Mouse (Mus musculus) spleen, embryonic (tissue): Measurements from ENCODE around the gene Atg2b.

ENCODE experiments used
- CTCF ChIA-PET: fragments of 350-600 bp; sonication (Branson Sonifier 250); formaldehyde crosslinking; loops from one replicate; lab custom pipeline; 2022; lab: Charles Lee

Gene Atg2b

GRCm38 (mm10) chr12:105685001-105685691 lies at the start of gene Atg2b:
TSS of gene Atg2b (minus strand) at chr12:105685211.
- CTCF ChIA-PET: no interaction called here

- CTCF ChIA-PET: no interaction called here
Observed at GRCm38 (mm10) chr12:105733370-105734159, 48.6 kb upstream of the Atg2b start.

- CTCF ChIA-PET: no interaction called here
Observed at GRCm38 (mm10) chr12:105730851-105731460, 45.9 kb upstream of the Atg2b start.

GRCm38 (mm10) chr12:105727964-105728363 lies 43.0 kb upstream of the Atg2b start:
- CTCF ChIA-PET: no interaction called here

GRCm38 (mm10) chr12:105727268-105727667 lies 42.3 kb upstream of the Atg2b start:
- CTCF ChIA-PET: no interaction called here

- CTCF ChIA-PET: no interaction called here
Observed at GRCm38 (mm10) chr12:105725736-105726135, 40.7 kb upstream of the Atg2b start.

- CTCF ChIA-PET: no interaction called here
Observed at GRCm38 (mm10) chr12:105724616-105725015, 39.6 kb upstream of the Atg2b start.

- CTCF ChIA-PET: no interaction called here
Observed at GRCm38 (mm10) chr12:105722657-105723056, 37.6 kb upstream of the Atg2b start.

GRCm38 (mm10) chr12:105721452-105722132 lies 36.6 kb upstream of the Atg2b start:
- CTCF ChIA-PET: no interaction called here

- CTCF ChIA-PET: no interaction called here
Observed at GRCm38 (mm10) chr12:105720196-105720595, 35.2 kb upstream of the Atg2b start.

- CTCF ChIA-PET: no interaction called here
Observed at GRCm38 (mm10) chr12:105718616-105719015, 33.6 kb upstream of the Atg2b start.

GRCm38 (mm10) chr12:105705799-105706487 lies 20.9 kb upstream of the Atg2b start, which contains the start of gene Ak7:
TSS of gene Ak7 (plus strand) at chr12:105705976.
- CTCF ChIA-PET: no interaction called here

GRCm38 (mm10) chr12:105700433-105700832 lies 15.4 kb upstream of the Atg2b start:
- CTCF ChIA-PET: no interaction called here

GRCm38 (mm10) chr12:105697104-105697780 lies 12.2 kb upstream of the Atg2b start:
- CTCF ChIA-PET: no interaction called here

- CTCF ChIA-PET: no interaction called here
Observed at GRCm38 (mm10) chr12:105695848-105696247, 10.8 kb upstream of the Atg2b start.

- CTCF ChIA-PET: no interaction called here
Observed at GRCm38 (mm10) chr12:105694021-105694420, 9.0 kb upstream of the Atg2b start.

GRCm38 (mm10) chr12:105689435-105689834 lies 4.4 kb upstream of the Atg2b start:
- CTCF ChIA-PET: no interaction called here

- CTCF ChIA-PET: no interaction called here
Observed at GRCm38 (mm10) chr12:105688546-105688945, 3.5 kb upstream of the Atg2b start.

- CTCF ChIA-PET: no interaction called here
Observed at GRCm38 (mm10) chr12:105687416-105687815, 2.4 kb upstream of the Atg2b start.

GRCm38 (mm10) chr12:105686791-105687190 lies 1.8 kb upstream of the Atg2b start:
- CTCF ChIA-PET: no interaction called here
